Mouse (Mus musculus) forebrain, embryonic 14.5 days (tissue): ENCODE data around the gene Tmprss11e. TPM values are rescaled to one million over a fixed set of nuclear protein-coding genes. Genes with fewer than 3 reads are reported as not detected.

Source experiments
- ATAC-seq: fragments of 200-750 bp; cut with Nextera tagmentation; 2 replicates; pipeline ENCODE4 v1.8.0; 2017; ENCODE audit warnings: mild to moderate bottlenecking, moderate library complexity
- DNase-seq: peaks from one replicate; pipeline ENCODE4 v3.0.0-alpha.2; 2015; ENCODE audit warnings: low spot score
- H3K27ac ChIP-seq: fragments of 300-500 bp; sonication (generic); 2 replicates; pipeline ENCODE4 v1.5.1; 2014; ENCODE audit warnings: low read depth, mild to moderate bottlenecking, control low read depth, low read length, moderate library complexity
- H3K27me3 ChIP-seq: fragments of 300-500 bp; sonication (generic); replicated peaks from 2 replicates; pipeline ENCODE4 v1.6.1; 2014; ENCODE audit warnings: low read length, control low read depth, mixed read lengths; ENCODE audit not compliant: control insufficient read depth, insufficient read depth
- H3K36me3 ChIP-seq: fragments of 300-500 bp; sonication (generic); 2 replicates; pipeline ENCODE4 v1.6.1; 2014; ENCODE audit warnings: low read length, control low read depth; ENCODE audit not compliant: control insufficient read depth, insufficient read depth
- H3K4me1 ChIP-seq: fragments of 300-500 bp; sonication (generic); 2 replicates; pipeline ENCODE4 v1.6.1; 2014; ENCODE audit warnings: antibody characterized with exemption, low read length, control low read depth; ENCODE audit not compliant: control insufficient read depth, insufficient read depth
- H3K4me2 ChIP-seq: fragments of 300-500 bp; sonication (generic); 2 replicates; pipeline ENCODE4 v1.6.1; 2014; ENCODE audit warnings: mild to moderate bottlenecking, control low read depth, low read length
- H3K4me3 ChIP-seq: fragments of 300-500 bp; sonication (generic); 2 replicates; pipeline ENCODE4 v1.5.1; 2014; ENCODE audit warnings: low read depth, low read length, control low read depth
- H3K9ac ChIP-seq: fragments of 300-500 bp; sonication (generic); 2 replicates; pipeline ENCODE4 v1.6.1; 2014; ENCODE audit warnings: mild to moderate bottlenecking, low read length, control low read depth, moderate library complexity
- H3K9me3 ChIP-seq: fragments of 300-500 bp; sonication (generic); replicated peaks from 2 replicates; pipeline ENCODE4 v1.6.1; 2016; ENCODE audit warnings: low read length, control low read depth, mixed read lengths; ENCODE audit not compliant: control insufficient read depth
- WGBS: fragments of 180-500 bp; shearing (Covaris S2); extraction: QIAGEN DNeasy Blood & Tissue Kit; methylation state at CpG from one replicate; pipeline ENCODE4 v1.1.7; 2014; 5-methylcytosine and 5-hydroxymethylcytosine counted together
- polyA plus RNA-seq: library from polyadenylated mRNA; unstranded; fragments of >200 nt; fragmentation: Nextera tagmentation; extraction: Ambion mirVana; gene quantifications from 2 replicates; pipeline ENCODE4 v1.2.1, GENCODE M21; 2014

Gene Tmprss11e
- polyA plus RNA-seq: not detected in 2 replicates

DNA sequence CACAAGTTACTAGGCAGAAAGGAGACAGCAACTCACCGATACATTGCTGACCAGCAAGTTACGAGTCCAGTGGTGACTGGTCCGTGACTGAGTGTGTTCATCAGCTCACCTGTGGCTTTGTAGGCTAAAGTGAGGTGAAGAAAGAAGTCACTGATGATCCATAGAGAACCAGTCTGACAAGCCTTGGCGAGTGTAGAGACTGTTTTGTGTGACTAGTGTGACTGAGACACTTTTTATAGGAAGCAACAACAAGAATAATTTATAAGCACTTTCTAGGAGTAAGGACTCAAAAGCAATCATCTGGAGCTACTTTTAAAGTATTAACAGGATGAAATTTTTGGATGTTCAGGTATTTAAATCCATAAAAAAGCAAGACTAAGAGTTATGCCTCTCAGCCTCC is at the start of gene Tmprss11e:
Gene Tmprss11e, minus strand, starts transcription at position 101 of the 400 bp plus-strand sequence.
- no peak within 1 kb of the TSS for H3K9ac ChIP-seq
- H3K36me3 ChIP-seq: no peaks in the 10 kb centered on the region
- no peak within 1 kb of the TSS for H3K27ac ChIP-seq
- WGBS: 77% methylated on average over 4 of the region's 4 CpGs
- no peaks in the 10 kb centered on the region; the same call in 1 of the 2 replicates for H3K4me1 ChIP-seq
- DNase-seq (no peak), ATAC-seq (no peak)
- H3K4me3 ChIP-seq: no peak within 1 kb of the TSS
- H3K27me3 ChIP-seq: no peaks in the 10 kb centered on the region
- no peaks in the 10 kb centered on the region for H3K9me3 ChIP-seq
- no peak within 1 kb of the TSS for H3K4me2 ChIP-seq

DNA sequence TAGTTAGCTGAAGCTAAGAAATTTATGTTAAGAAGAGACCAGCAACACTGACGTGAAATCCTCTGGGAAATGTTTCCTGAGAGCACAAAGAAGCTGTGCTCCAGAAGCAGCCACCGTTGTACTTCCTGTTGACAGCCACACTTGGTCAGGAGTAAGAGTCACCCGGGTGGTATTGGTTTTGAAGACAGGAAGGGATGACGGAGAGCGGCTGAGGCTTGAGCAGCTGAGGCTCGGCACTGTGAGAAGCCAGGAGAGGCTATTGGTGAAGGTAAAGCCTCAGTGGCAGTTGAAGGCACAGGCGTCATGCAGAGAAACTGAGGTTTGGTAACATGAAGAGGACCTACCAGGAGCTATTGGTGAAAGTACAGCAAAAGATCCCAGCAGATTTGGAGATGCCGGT is 47.2 kb upstream of the Tmprss11e start:
- Histone ChIP-seq H3K36me3 (no peaks in the 10 kb centered on the region), H3K4me2 (no peak overlapping the region), H3K4me1 (no peaks in the 10 kb centered on the region), H3K9ac (no peak overlapping the region), H3K4me3 (no peak overlapping the region), H3K27me3 (no peaks in the 10 kb centered on the region), H3K9me3 (no peaks in the 10 kb centered on the region), H3K27ac (no peak overlapping the region)
- ATAC-seq: no peak
- WGBS: 78% methylated on average over 8 of the region's 8 CpGs
- DNase-seq: no peak

DNA sequence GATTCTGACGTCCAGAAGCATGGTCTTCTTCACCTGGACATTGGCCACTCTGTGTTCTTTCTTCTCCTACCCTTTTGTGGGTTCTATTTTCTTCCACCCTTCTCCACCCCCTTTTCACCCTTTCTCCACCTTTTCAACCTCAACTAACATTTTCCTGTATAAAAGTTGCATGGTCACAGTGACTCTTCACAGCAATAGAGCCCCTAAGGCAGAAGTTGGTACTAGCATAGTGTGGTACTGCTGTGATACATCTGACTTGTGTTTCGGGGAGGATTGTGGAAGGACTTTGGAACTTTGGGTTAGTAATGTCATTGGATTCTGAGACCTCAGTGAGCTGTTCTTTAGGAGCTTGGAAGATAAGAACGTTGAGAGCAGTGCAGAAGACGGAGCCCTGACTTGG is 46.6 kb upstream of the Tmprss11e start:
- Histone ChIP-seq H3K4me1 (no peaks in the 10 kb centered on the region), H3K27ac (no peak overlapping the region), H3K9ac (no peak overlapping the region), H3K27me3 (no peaks in the 10 kb centered on the region), H3K9me3 (no peaks in the 10 kb centered on the region), H3K4me3 (no peak overlapping the region), H3K4me2 (no peak overlapping the region), H3K36me3 (no peaks in the 10 kb centered on the region)
- DNase-seq: no peak
- WGBS: 66% methylated on average over 4 of the region's 4 CpGs
- ATAC-seq: no peak

DNA sequence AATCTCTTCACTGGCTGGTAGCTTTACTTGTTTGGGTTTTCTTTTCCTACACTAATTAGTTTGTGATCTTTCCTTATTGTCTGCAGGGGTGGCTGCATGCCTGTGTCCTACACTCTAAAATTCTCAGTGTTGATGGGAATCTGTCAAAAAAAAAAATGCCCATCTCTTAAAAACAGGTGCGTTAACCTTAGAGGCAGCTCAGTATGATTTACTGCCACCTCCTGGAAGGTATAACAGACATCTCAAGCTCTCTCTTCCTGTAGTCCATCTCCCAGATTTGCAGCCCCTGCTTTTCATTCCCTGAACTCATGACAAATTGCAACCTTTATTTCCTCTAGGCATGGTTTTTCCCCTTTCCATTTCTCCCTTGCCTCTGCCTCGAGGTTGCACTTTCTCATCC is 44.3 kb upstream of the Tmprss11e start:
- no peak for ATAC-seq
- 80% methylated on average over 2 of the region's 2 CpGs for WGBS
- no peak for DNase-seq
- no peak overlapping the region for H3K4me3 ChIP-seq
- no peaks in the 10 kb centered on the region for H3K9me3 ChIP-seq
- H3K4me1 ChIP-seq: no peaks in the 10 kb centered on the region
- no peaks in the 10 kb centered on the region for H3K27me3 ChIP-seq
- no peak overlapping the region for H3K27ac ChIP-seq
- no peaks in the 10 kb centered on the region for H3K36me3 ChIP-seq
- H3K9ac ChIP-seq: no peak overlapping the region
- H3K4me2 ChIP-seq: no peak overlapping the region

- Histone ChIP-seq H3K4me1 (no peaks in the 10 kb centered on the region), H3K4me3 (no peak overlapping the region), H3K27me3 (no peaks in the 10 kb centered on the region), H3K9me3 (no peaks in the 10 kb centered on the region), H3K27ac (no peak overlapping the region), H3K4me2 (no peak overlapping the region), H3K9ac (no peak overlapping the region), H3K36me3 (no peaks in the 10 kb centered on the region)
- no peak for DNase-seq
- 35% methylated on average over 1 of the region's 1 CpGs for WGBS
- no peak for ATAC-seq
Measured at GRCm38 (mm10) chr5:86786798-86787197, 41.2 kb upstream of the Tmprss11e start.

DNA sequence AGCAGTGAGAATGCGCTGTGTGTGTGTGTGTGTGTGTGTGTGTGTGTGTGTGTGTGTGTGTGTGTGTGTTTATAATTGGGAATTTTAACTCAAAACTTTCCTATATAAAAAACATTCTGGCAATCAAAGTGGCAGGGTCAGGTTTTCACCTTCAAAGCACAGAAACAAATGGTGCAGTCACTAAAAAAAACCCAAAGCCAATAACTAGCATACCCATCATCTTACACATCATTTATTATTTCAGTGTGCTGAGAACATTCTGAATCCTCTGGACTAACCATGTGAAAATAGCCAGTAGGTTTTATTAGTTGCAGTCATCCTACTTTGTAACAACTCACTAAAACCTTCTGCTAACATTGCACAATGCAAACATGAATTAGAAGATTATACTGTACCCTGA is 38.6 kb upstream of the Tmprss11e start:
- Histone ChIP-seq H3K27ac (no peak overlapping the region), H3K9me3 (no peaks in the 10 kb centered on the region), H3K36me3 (no peaks in the 10 kb centered on the region), H3K4me3 (no peak overlapping the region), H3K9ac (no peak overlapping the region), H3K4me1 (no peaks in the 10 kb centered on the region), H3K27me3 (no peaks in the 10 kb centered on the region), H3K4me2 (no peak overlapping the region)
- 53% methylated on average over 1 of the region's 1 CpGs for WGBS
- DNase-seq (no peak), ATAC-seq (no peak)

DNA sequence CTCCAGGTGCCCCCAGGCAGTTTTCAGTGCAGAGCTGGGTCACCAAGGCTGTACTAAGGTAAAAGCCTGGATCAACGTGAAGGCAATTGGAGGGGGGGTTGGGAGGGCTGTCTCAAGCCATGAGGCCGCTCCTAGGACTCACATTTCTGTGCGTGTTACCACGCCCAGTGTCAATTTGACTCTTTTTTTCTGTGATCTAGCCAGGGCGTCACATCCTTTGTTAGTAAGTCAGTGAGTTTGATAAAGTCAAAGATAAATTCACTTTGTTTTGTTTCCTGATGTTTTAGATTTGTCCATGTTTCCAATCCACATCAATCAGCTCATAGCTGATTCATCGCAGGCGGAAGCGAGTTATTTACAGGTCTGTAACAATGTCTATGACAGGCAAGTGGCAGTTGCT is 37.4 kb upstream of the Tmprss11e start:
- H3K9me3 ChIP-seq: no peaks in the 10 kb centered on the region
- H3K9ac ChIP-seq: no peak overlapping the region
- no peak for ATAC-seq

DNA sequence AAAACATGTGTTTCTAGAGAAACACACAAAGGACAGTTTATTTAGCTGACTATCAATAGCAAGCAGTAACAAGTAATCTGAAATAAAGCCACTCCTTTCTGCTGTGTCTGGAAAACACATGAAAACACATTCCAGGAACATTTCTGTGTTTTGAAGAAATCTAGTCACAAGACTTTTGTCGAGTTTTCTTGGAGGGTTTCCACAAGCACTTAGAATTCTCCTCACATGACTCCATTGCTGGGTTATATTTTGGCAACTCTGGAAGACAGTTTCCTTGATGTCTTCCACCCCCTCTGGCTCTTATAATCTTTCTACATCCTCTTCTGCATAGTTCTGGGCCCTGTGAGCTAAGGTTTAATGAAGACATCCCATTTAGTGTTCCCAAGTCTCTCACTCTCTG is 32.9 kb upstream of the Tmprss11e start:
- H3K4me2 ChIP-seq: no peak overlapping the region
- H3K9me3 ChIP-seq: no peaks in the 10 kb centered on the region
- ATAC-seq (no peak), DNase-seq (no peak)
- H3K27me3 ChIP-seq: no peaks in the 10 kb centered on the region
- H3K4me3 ChIP-seq: no peak overlapping the region
- no peaks in the 10 kb centered on the region for H3K36me3 ChIP-seq
- no peaks in the 10 kb centered on the region for H3K4me1 ChIP-seq
- WGBS: 84% methylated on average over 1 of the region's 1 CpGs
- no peak overlapping the region for H3K9ac ChIP-seq
- no peak overlapping the region for H3K27ac ChIP-seq

More for the DNA sequence above, 37.4 kb upstream of the Tmprss11e start:
- Histone ChIP-seq H3K27me3 (no peaks in the 10 kb centered on the region), H3K27ac (no peak overlapping the region), H3K4me2 (no peak overlapping the region), H3K4me1 (no peaks in the 10 kb centered on the region), H3K36me3 (no peaks in the 10 kb centered on the region), H3K4me3 (no peak overlapping the region)
- DNase-seq: no peak
- whole genome bisulfite sequencing: 71% methylated on average over 8 of the region's 8 CpGs

DNA sequence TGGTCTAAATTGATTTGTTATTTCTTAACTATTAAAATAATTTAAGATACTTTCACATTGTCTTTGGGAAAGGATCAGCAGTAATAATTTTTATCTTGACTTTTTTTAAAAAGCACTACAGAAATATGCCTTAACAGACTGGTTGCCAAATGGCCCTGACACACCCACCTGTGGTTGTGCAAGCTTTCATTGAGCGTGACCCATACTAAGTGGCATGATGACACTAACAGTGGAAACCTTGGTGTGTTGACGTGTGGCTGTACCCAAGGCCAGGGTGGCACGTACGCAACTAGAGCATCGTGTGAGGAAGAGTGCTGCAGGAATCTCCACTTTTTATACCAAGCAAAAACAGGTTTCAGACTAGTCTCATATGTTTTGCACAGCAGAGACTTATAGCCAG is 31.3 kb upstream of the Tmprss11e start:
- Histone ChIP-seq H3K9ac (no peak overlapping the region), H3K27ac (no peak overlapping the region), H3K4me1 (no peaks in the 10 kb centered on the region), H3K36me3 (no peaks in the 10 kb centered on the region), H3K9me3 (no peaks in the 10 kb centered on the region), H3K4me3 (no peak overlapping the region), H3K27me3 (no peaks in the 10 kb centered on the region), H3K4me2 (no peak overlapping the region)
- WGBS: 94% methylated on average over 5 of the region's 5 CpGs
- DNase-seq: no peak
- ATAC-seq: no peak
